Mouse (Mus musculus) urinary bladder, postnatal 4 days (tissue): ENCODE results near the gene Foxi3.

Source experiments
- DNase-seq, 2 experiments: peaks; one replicate each; pipeline ENCODE4 v3.0.0; 2021 to 2022; ENCODE audit warnings: low spot score in 2 of 2

Foxi3 gene

GRCm38 (mm10) chr6:70986683-70987082, 30.4 kb downstream of the Foxi3 start:
- no peak for DNase-seq

- no peak for DNase-seq
These were observed 39.9 kb downstream of the Foxi3 start for GRCm38 (mm10) chr6:70996123-70996723.

GRCm38 (mm10) chr6:71002656-71003055, 46.3 kb downstream of the Foxi3 start:
- DNase-seq = no peak

GRCm38 (mm10) chr6:71004161-71004560, 47.8 kb downstream of the Foxi3 start:
- DNase-seq = no peak
